Mouse (Mus musculus): ENCODE results near the gene Ankrd13d. TPM values are rescaled to one million over a fixed set of nuclear protein-coding genes. Genes with fewer than 3 reads are reported as not detected.
A peak's percentile ranks its signal among the peaks of the same experiment; 100 is the strongest.

Ankrd13d gene
- polyA plus RNA-seq (2014; fragmentation: Nextera tagmentation; extraction: Ambion mirVana), result 5.6 and 7.5 TPM in 2 replicates

- under 1% methylated on average over 48 of the region's 50 CpGs for whole genome bisulfite sequencing
- H3K4me1 ChIP-seq (ENCODE audit: control insufficient read depth, insufficient read depth, low read length), result no peaks in the 10 kb centered on the region; the same call in 1 of the 2 replicates
- H3K9ac ChIP-seq (ENCODE audit: low read length), result peak within 1 kb of the TSS; percentile 61
- ATAC-seq (ENCODE audit: insufficient number of reproducible peaks, low FRiP score, low TSS enrichment, low read depth) (peak; percentile 92), DNase-seq (ENCODE audit: low spot score) (peak; percentile 89)
- peak within 1 kb of the TSS; percentile 56 for H3K4me3 ChIP-seq (ENCODE audit: low read depth, low read length)
- no peaks in the 10 kb centered on the region for H3K27me3 ChIP-seq (ENCODE audit: control insufficient read depth, insufficient read depth, low read length)
- H3K36me3 ChIP-seq (ENCODE audit: control insufficient read depth, insufficient read depth, low read length), result peaks cover 18% of the 10 kb centered on the region; the same call in 1 of the 2 replicates
- no peaks in the 10 kb centered on the region for H3K9me3 ChIP-seq (ENCODE audit: control insufficient read depth, low read length)
- H3K27ac ChIP-seq (replicated peaks; ENCODE audit: low read depth, low read length), result no peak within 1 kb of the TSS
- peak within 1 kb of the TSS; percentile 71 for H3K4me2 ChIP-seq (ENCODE audit: low read depth, severe bottlenecking)
Measured at GRCm38 (mm10) chr19:4282898-4283553, at the start of gene Ankrd13d. Ankrd13d (minus strand) TSS chr19:4283137.

GRCm38 (mm10) chr19:4332653-4333052, 49.7 kb upstream of the Ankrd13d start:
- peak overlapping the region; percentile 75 for H3K27ac ChIP-seq (replicated peaks; ENCODE audit: low read depth, low read length)
- DNase-seq (ENCODE audit: low spot score), result peak; percentile 61
- ATAC-seq (ENCODE audit: insufficient number of reproducible peaks, low FRiP score, low TSS enrichment, low read depth), result peak; percentile 31; the same call in 1 of the 2 replicates
- H3K4me1 ChIP-seq (ENCODE audit: control insufficient read depth, insufficient read depth, low read length), result peaks cover 13% of the 10 kb centered on the region
- H3K27me3 ChIP-seq (ENCODE audit: control insufficient read depth, insufficient read depth, low read length), result no peaks in the 10 kb centered on the region
- 0% methylated on average over 4 of the region's 4 CpGs for WGBS
- peaks cover 8% of the 10 kb centered on the region; the same call in 1 of the 2 replicates for H3K36me3 ChIP-seq (ENCODE audit: control insufficient read depth, insufficient read depth, low read length)
- peak overlapping the region; percentile 67 for H3K4me2 ChIP-seq (ENCODE audit: low read depth, severe bottlenecking)
- H3K9ac ChIP-seq (ENCODE audit: low read length), result peak overlapping the region; percentile 67
- peak overlapping the region; percentile 53 for H3K4me3 ChIP-seq (ENCODE audit: low read depth, low read length)
- no peaks in the 10 kb centered on the region for H3K9me3 ChIP-seq (ENCODE audit: control insufficient read depth, low read length)

- H3K4me1 ChIP-seq (ENCODE audit: control insufficient read depth, insufficient read depth, low read length), result peaks cover 13% of the 10 kb centered on the region
- H3K9me3 ChIP-seq (ENCODE audit: control insufficient read depth, low read length), result no peaks in the 10 kb centered on the region
- no peak overlapping the region for H3K27ac ChIP-seq (replicated peaks; ENCODE audit: low read depth, low read length)
- no peak overlapping the region for H3K4me2 ChIP-seq (ENCODE audit: low read depth, severe bottlenecking)
- H3K4me3 ChIP-seq (ENCODE audit: low read depth, low read length), result no peak overlapping the region
- peaks cover 13% of the 10 kb centered on the region for H3K36me3 ChIP-seq (ENCODE audit: control insufficient read depth, insufficient read depth, low read length)
- ATAC-seq (ENCODE audit: insufficient number of reproducible peaks, low FRiP score, low TSS enrichment, low read depth) (no peak), DNase-seq (ENCODE audit: low spot score) (no peak)
- no peak overlapping the region for H3K9ac ChIP-seq (ENCODE audit: low read length)
- no peaks in the 10 kb centered on the region for H3K27me3 ChIP-seq (ENCODE audit: control insufficient read depth, insufficient read depth, low read length)
- WGBS, result 95% methylated on average over 3 of the region's 3 CpGs
Measured at GRCm38 (mm10) chr19:4331273-4331672, 48.3 kb upstream of the Ankrd13d start.

GRCm38 (mm10) chr19:4330603-4331002, 47.7 kb upstream of the Ankrd13d start:
- ATAC-seq (ENCODE audit: insufficient number of reproducible peaks, low FRiP score, low TSS enrichment, low read depth) (no peak), DNase-seq (ENCODE audit: low spot score) (no peak)
- Histone ChIP-seq H3K27ac (replicated peaks; ENCODE audit: low read depth, low read length) (no peak overlapping the region), H3K36me3 (ENCODE audit: control insufficient read depth, insufficient read depth, low read length) (peaks cover 13% of the 10 kb centered on the region), H3K9ac (ENCODE audit: low read length) (no peak overlapping the region), H3K4me2 (ENCODE audit: low read depth, severe bottlenecking) (no peak overlapping the region), H3K27me3 (ENCODE audit: control insufficient read depth, insufficient read depth, low read length) (no peaks in the 10 kb centered on the region), H3K4me3 (ENCODE audit: low read depth, low read length) (no peak overlapping the region), H3K9me3 (ENCODE audit: control insufficient read depth, low read length) (no peaks in the 10 kb centered on the region), H3K4me1 (ENCODE audit: control insufficient read depth, insufficient read depth, low read length) (peaks cover 13% of the 10 kb centered on the region)
- 95% methylated on average over 2 of the region's 2 CpGs for WGBS

- no peak for ATAC-seq (ENCODE audit: insufficient number of reproducible peaks, low FRiP score, low TSS enrichment, low read depth)
- Histone ChIP-seq H3K9me3 (ENCODE audit: control insufficient read depth, low read length) (no peaks in the 10 kb centered on the region), H3K9ac (ENCODE audit: low read length) (no peak overlapping the region), H3K36me3 (ENCODE audit: control insufficient read depth, insufficient read depth, low read length) (peaks cover 22% of the 10 kb centered on the region), H3K4me2 (ENCODE audit: low read depth, severe bottlenecking) (no peak overlapping the region), H3K27me3 (ENCODE audit: control insufficient read depth, insufficient read depth, low read length) (no peaks in the 10 kb centered on the region), H3K4me1 (ENCODE audit: control insufficient read depth, insufficient read depth, low read length) (peaks cover 6% of the 10 kb centered on the region), H3K27ac (replicated peaks; ENCODE audit: low read depth, low read length) (no peak overlapping the region), H3K4me3 (ENCODE audit: low read depth, low read length) (no peak overlapping the region)
- WGBS, result 96% methylated on average over 8 of the region's 8 CpGs
- DNase-seq (ENCODE audit: low spot score), result no peak
Measured at GRCm38 (mm10) chr19:4328737-4329304, 45.9 kb upstream of the Ankrd13d start.

- H3K4me3 ChIP-seq (ENCODE audit: low read depth, low read length), result no peak overlapping the region
- WGBS, result 90% methylated on average over 1 of the region's 1 CpGs
- no peak overlapping the region for H3K27ac ChIP-seq (replicated peaks; ENCODE audit: low read depth, low read length)
- H3K4me2 ChIP-seq (ENCODE audit: low read depth, severe bottlenecking), result no peak overlapping the region
- H3K9me3 ChIP-seq (ENCODE audit: control insufficient read depth, low read length), result no peaks in the 10 kb centered on the region
- peaks cover 30% of the 10 kb centered on the region for H3K36me3 ChIP-seq (ENCODE audit: control insufficient read depth, insufficient read depth, low read length)
- H3K4me1 ChIP-seq (ENCODE audit: control insufficient read depth, insufficient read depth, low read length), result no peaks in the 10 kb centered on the region; the same call in 1 of the 2 replicates
- H3K9ac ChIP-seq (ENCODE audit: low read length), result no peak overlapping the region
- DNase-seq (ENCODE audit: low spot score) (no peak), ATAC-seq (ENCODE audit: insufficient number of reproducible peaks, low FRiP score, low TSS enrichment, low read depth) (no peak)
- no peaks in the 10 kb centered on the region for H3K27me3 ChIP-seq (ENCODE audit: control insufficient read depth, insufficient read depth, low read length)
Measured at GRCm38 (mm10) chr19:4326881-4327280, 43.9 kb upstream of the Ankrd13d start.

GRCm38 (mm10) chr19:4326106-4326505, 43.2 kb upstream of the Ankrd13d start:
- no peak for ATAC-seq (ENCODE audit: insufficient number of reproducible peaks, low FRiP score, low TSS enrichment, low read depth)

GRCm38 (mm10) chr19:4322134-4322533, 39.2 kb upstream of the Ankrd13d start:
- Histone ChIP-seq H3K27me3 (ENCODE audit: control insufficient read depth, insufficient read depth, low read length) (no peaks in the 10 kb centered on the region), H3K4me1 (ENCODE audit: control insufficient read depth, insufficient read depth, low read length) (no peaks in the 10 kb centered on the region), H3K4me2 (ENCODE audit: low read depth, severe bottlenecking) (no peak overlapping the region), H3K27ac (replicated peaks; ENCODE audit: low read depth, low read length) (no peak overlapping the region), H3K9ac (ENCODE audit: low read length) (no peak overlapping the region), H3K9me3 (ENCODE audit: control insufficient read depth, low read length) (no peaks in the 10 kb centered on the region), H3K4me3 (ENCODE audit: low read depth, low read length) (no peak overlapping the region), H3K36me3 (ENCODE audit: control insufficient read depth, insufficient read depth, low read length) (peaks cover 44% of the 10 kb centered on the region)
- no peak for ATAC-seq (ENCODE audit: insufficient number of reproducible peaks, low FRiP score, low TSS enrichment, low read depth)
- DNase-seq (ENCODE audit: low spot score), result no peak
- WGBS, result 91% methylated on average over 3 of the region's 3 CpGs

More at GRCm38 (mm10) chr19:4326106-4326505, 43.2 kb upstream of the Ankrd13d start:
- no peaks in the 10 kb centered on the region for H3K4me1 ChIP-seq (ENCODE audit: control insufficient read depth, insufficient read depth, low read length)
- no peak overlapping the region for H3K27ac ChIP-seq (replicated peaks; ENCODE audit: low read depth, low read length)
- no peak for DNase-seq (ENCODE audit: low spot score)
- H3K4me3 ChIP-seq (ENCODE audit: low read depth, low read length), result no peak overlapping the region
- H3K36me3 ChIP-seq (ENCODE audit: control insufficient read depth, insufficient read depth, low read length), result peaks cover 34% of the 10 kb centered on the region
- H3K4me2 ChIP-seq (ENCODE audit: low read depth, severe bottlenecking), result no peak overlapping the region
- 83% methylated on average over 3 of the region's 3 CpGs for whole genome bisulfite sequencing
- H3K27me3 ChIP-seq (ENCODE audit: control insufficient read depth, insufficient read depth, low read length), result no peaks in the 10 kb centered on the region
- H3K9me3 ChIP-seq (ENCODE audit: control insufficient read depth, low read length), result no peaks in the 10 kb centered on the region
- H3K9ac ChIP-seq (ENCODE audit: low read length), result no peak overlapping the region
